In the genomic region with DNA sequence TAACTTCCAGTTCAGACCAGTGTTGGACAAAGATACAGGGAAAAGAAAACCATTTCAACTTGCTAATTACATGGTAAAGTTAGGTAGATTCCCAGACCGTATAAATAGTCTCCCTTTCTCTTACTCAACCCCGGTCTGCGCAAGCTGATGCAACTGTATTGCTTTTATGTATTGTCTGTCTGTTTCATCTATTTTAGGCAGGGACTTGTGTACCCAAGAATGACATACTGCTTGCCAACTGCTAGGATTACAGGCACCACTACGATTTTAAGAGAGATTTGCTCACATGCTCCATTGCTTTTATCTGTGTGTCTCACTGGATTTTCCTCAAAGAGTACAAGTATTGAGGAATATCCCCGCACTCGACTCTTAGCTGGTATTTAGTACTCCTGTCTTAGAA, we compare ENCODE assay signal across 18 mouse cellular contexts. TPM values are rescaled to one million over a fixed set of nuclear protein-coding genes. Genes with fewer than 3 reads are reported as not detected.
"Had no signal": no experiment of that assay in that cellular context is flagged by ENCODE, and none has a peak within 500 bp of the region (broad histone marks: within the 10 kb centered on the region; RNA-seq: fewer than 3 reads in every experiment).

No protein-coding gene starts in this region.

- H3K9ac ChIP-seq: stomach, embryonic 15.5 days had no signal

- H3K27ac ChIP-seq: liver, embryonic 15.5 days; neural tube, embryonic 12.5 days; stomach, embryonic 15.5 days; stomach, postnatal 0 days had no signal

- H3K9me3 ChIP-seq: liver, embryonic 15.5 days; megakaryocyte, embryonic 14.5 days; midbrain, embryonic 13.5 days; midbrain, embryonic 15.5 days; stomach, embryonic 15.5 days had no signal

- DNase-seq: lung, adult 18-20 months; lung, embryonic 14.5 days; lung, postnatal 10 days; lung, postnatal 4 days; right cerebral cortex, postnatal 14 days; thymus, adult 2 months; thymus, postnatal 25 days; thymus, postnatal 4 days had no signal

- H3K27me3 ChIP-seq: liver, embryonic 15.5 days; midbrain, embryonic 13.5 days; midbrain, embryonic 15.5 days; neural tube, embryonic 12.5 days; stomach, embryonic 15.5 days had no signal

RNA-seq across cellular contexts. Expression of a gene that starts 18.6 kb away (rescaled TPM):
- total RNA-seq: monocyte, adult 5-6 weeks; neutrophil, adult 5-6 weeks had no signal
- polyA plus RNA-seq: midbrain, embryonic 11.5 days had no signal
